Mouse (Mus musculus) midbrain, embryonic 11.5 days (tissue): ENCODE results near the gene Pgam5. TPM values are rescaled to one million over a fixed set of nuclear protein-coding genes. Genes with fewer than 3 reads are reported as not detected.
A peak's percentile ranks its signal among the peaks of the same experiment; 100 is the strongest.

ENCODE experiments used
- ATAC-seq: fragments of 200-750 bp; cut with Nextera tagmentation; 2 replicates; pipeline ENCODE4 v1.8.0; 2017; ENCODE audit warnings: moderate TSS enrichment, moderate library complexity; ENCODE audit not compliant: low FRiP score
- DNase-seq: peaks from one replicate; pipeline ENCODE4 v3.0.0; 2015; ENCODE audit warnings: low spot score; ENCODE audit errors: missing footprints
- H3K27ac ChIP-seq: fragments of 300-500 bp; sonication (generic); 2 replicates; pipeline ENCODE4 v1.5.1; 2014; ENCODE audit warnings: low read depth, low read length
- H3K27me3 ChIP-seq: fragments of 300-500 bp; sonication (generic); 2 replicates; pipeline ENCODE4 v1.6.1; 2014; ENCODE audit warnings: mild to moderate bottlenecking, low read length, moderate library complexity, mixed read lengths; ENCODE audit not compliant: control insufficient read depth, insufficient read depth
- H3K36me3 ChIP-seq: fragments of 300-500 bp; sonication (generic); 2 replicates; pipeline ENCODE4 v1.6.1; 2014; ENCODE audit warnings: mild to moderate bottlenecking, low read length, moderate library complexity, mixed read lengths; ENCODE audit not compliant: control insufficient read depth, insufficient read depth
- H3K4me1 ChIP-seq: fragments of 300-500 bp; sonication (generic); 2 replicates; pipeline ENCODE4 v1.6.1; 2014; ENCODE audit warnings: low read length; ENCODE audit not compliant: control insufficient read depth, insufficient read depth
- H3K4me2 ChIP-seq: fragments of 300-500 bp; sonication (generic); 2 replicates; pipeline ENCODE4 v1.6.1; 2014; ENCODE audit warnings: mild to moderate bottlenecking, moderate library complexity
- H3K4me3 ChIP-seq: fragments of 300-500 bp; sonication (generic); 2 replicates; pipeline ENCODE4 v1.5.1; 2014; ENCODE audit warnings: low read depth, low read length
- H3K9ac ChIP-seq: fragments of 300-500 bp; sonication (generic); 2 replicates; pipeline ENCODE4 v1.6.1; 2014; ENCODE audit warnings: low read length
- H3K9me3 ChIP-seq: fragments of 300-500 bp; sonication (generic); 2 replicates; pipeline ENCODE4 v1.6.1; 2016; ENCODE audit warnings: low read length; ENCODE audit not compliant: control insufficient read depth
- WGBS: fragments of 180-500 bp; shearing (Covaris S2); extraction: QIAGEN DNeasy Blood & Tissue Kit; methylation state at CpG from one replicate; pipeline ENCODE4 v1.1.7; 2014; 5-methylcytosine and 5-hydroxymethylcytosine counted together
- polyA plus RNA-seq: library from polyadenylated mRNA; unstranded; fragments of >200 nt; fragmentation: Nextera tagmentation; extraction: Ambion mirVana; gene quantifications from 2 replicates; pipeline ENCODE4 v1.2.1, GENCODE M21; 2014

Gene Pgam5
- polyA plus RNA-seq, 1 experiment from 2014 or later, result 97.6 TPM

- ATAC-seq, result no peak
- Histone ChIP-seq H3K4me1 (no peaks in the 10 kb centered on the region), H3K4me2 (no peak overlapping the region), H3K36me3 (peaks cover 21% of the 10 kb centered on the region; the same call in 1 of the 2 replicates), H3K4me3 (no peak overlapping the region), H3K9ac (no peak overlapping the region), H3K27me3 (no peaks in the 10 kb centered on the region), H3K9me3 (no peaks in the 10 kb centered on the region), H3K27ac (no peak overlapping the region)
- no peak for DNase-seq
- WGBS, result 94% methylated on average over 4 of the region's 4 CpGs
Measured at GRCm38 (mm10) chr5:110220331-110220730, 49.4 kb downstream of the Pgam5 start.

GRCm38 (mm10) chr5:110216780-110217179, 52.9 kb downstream of the Pgam5 start:
- Histone ChIP-seq H3K27ac (no peak overlapping the region), H3K9ac (no peak overlapping the region), H3K9me3 (no peaks in the 10 kb centered on the region), H3K4me2 (no peak overlapping the region), H3K4me3 (no peak overlapping the region), H3K27me3 (no peaks in the 10 kb centered on the region), H3K4me1 (no peaks in the 10 kb centered on the region), H3K36me3 (peaks cover 25% of the 10 kb centered on the region)
- ATAC-seq, result no peak
- 90% methylated on average over 3 of the region's 3 CpGs for WGBS
- DNase-seq, result peak; percentile 33

GRCm38 (mm10) chr5:110211312-110211711, 58.4 kb downstream of the Pgam5 start:
- ATAC-seq (no peak), DNase-seq (no peak)
- Histone ChIP-seq H3K9ac (no peak overlapping the region), H3K27ac (no peak overlapping the region), H3K36me3 (peaks cover 24% of the 10 kb centered on the region), H3K9me3 (no peaks in the 10 kb centered on the region), H3K27me3 (no peaks in the 10 kb centered on the region), H3K4me2 (no peak overlapping the region), H3K4me1 (no peaks in the 10 kb centered on the region), H3K4me3 (no peak overlapping the region)
- 83% methylated on average over 2 of the region's 2 CpGs for WGBS

Other genes with a start within 250 kb of the Pgam5 start
- 5.2 and 8.2 TPM in 2 replicates for gene Gm17655, start 197.4 kb downstream of the Pgam5 start, polyA plus RNA-seq
- gene Gm35315, start 175.5 kb downstream of the Pgam5 start, polyA plus RNA-seq, result 0.46 and 0.74 TPM in 2 replicates
- 0.28 and 0.41 TPM in 2 replicates for gene Plcxd1, start 169.9 kb downstream of the Pgam5 start, polyA plus RNA-seq
- gene Gtpbp6, start 161.7 kb downstream of the Pgam5 start, polyA plus RNA-seq, result 23.9 and 24.7 TPM in 2 replicates
- 5.8 and 6.4 TPM in 2 replicates for gene Zfp605, start 159.8 kb downstream of the Pgam5 start, polyA plus RNA-seq
- gene Chfr, start 134.1 kb downstream of the Pgam5 start, polyA plus RNA-seq, result 74.2 and 84.5 TPM in 2 replicates
- gene Golga3, start 93.2 kb downstream of the Pgam5 start, polyA plus RNA-seq, result 17.9 and 19.7 TPM in 2 replicates
- gene Ankle2, start 38.9 kb downstream of the Pgam5 start, polyA plus RNA-seq, result 37.5 and 43.7 TPM in 2 replicates
- 11.5 and 13.3 TPM in 2 replicates for gene Pxmp2, start 16.3 kb upstream of the Pgam5 start, polyA plus RNA-seq
- 39.4 and 39.6 TPM in 2 replicates for gene Pole, start 16.4 kb upstream of the Pgam5 start, polyA plus RNA-seq
- 0.88 and 0.92 TPM in 2 replicates for gene P2rx2, start 73.3 kb upstream of the Pgam5 start, polyA plus RNA-seq
- gene Lrcol1, start 74.8 kb upstream of the Pgam5 start, polyA plus RNA-seq, result not detected in 2 replicates
- 11.3 and 14.9 TPM in 2 replicates for gene Fbrsl1, start 178.6 kb upstream of the Pgam5 start, polyA plus RNA-seq